Mouse (Mus musculus): ENCODE measurements around the gene 4430402I18Rik. TPM values are rescaled to one million over a fixed set of nuclear protein-coding genes. Genes with fewer than 3 reads are reported as not detected.

Gene 4430402I18Rik
- polyA plus RNA-seq, 1 experiment from 2014 or later, result 1.7 TPM

GRCm38 (mm10) chr19:28994870-28995269 is 27.3 kb upstream of the 4430402I18Rik start:
- WGBS, result 54% methylated on average over 7 of the region's 7 CpGs
- Histone ChIP-seq H3K4me3 (no peak overlapping the region), H3K36me3 (peaks cover 17% of the 10 kb centered on the region), H3K27ac (replicated peaks) (0 out of 2 replicates have a peak overlapping the region, but pooled peaks have one; percentile 59), H3K4me2 (no peak overlapping the region), H3K9me3 (no peaks in the 10 kb centered on the region), H3K4me1 (replicated peaks) (peaks cover 10% of the 10 kb centered on the region), H3K27me3 (no peaks in the 10 kb centered on the region), H3K9ac (no peak overlapping the region)
- peak; percentile 20; the same call in 1 of the 2 replicates for ATAC-seq (ENCODE audit: low FRiP score, low read depth)

- no peak for ATAC-seq (ENCODE audit: low FRiP score, low read depth)
- WGBS, result 76% methylated on average over 5 of the region's 5 CpGs
- Histone ChIP-seq H3K4me3 (peak overlapping the region; percentile 96), H3K27me3 (no peaks in the 10 kb centered on the region), H3K27ac (replicated peaks) (0 out of 2 replicates have a peak overlapping the region, but pooled peaks have one; percentile 90), H3K36me3 (peaks cover 6% of the 10 kb centered on the region; the same call in 1 of the 2 replicates), H3K9ac (peak overlapping the region; percentile 92; the same call in 1 of the 2 replicates), H3K4me1 (replicated peaks) (peaks cover 17% of the 10 kb centered on the region), H3K4me2 (peak overlapping the region; percentile 65), H3K9me3 (no peaks in the 10 kb centered on the region)
Measured at GRCm38 (mm10) chr19:28991391-28991790, 23.8 kb upstream of the 4430402I18Rik start.

- Histone ChIP-seq H3K27me3 (no peaks in the 10 kb centered on the region), H3K36me3 (0 out of 2 replicates have a peak, but pooled peaks cover under 1% of the 10 kb centered on the region), H3K4me3 (peak overlapping the region; percentile 96), H3K4me2 (peak overlapping the region; percentile 65), H3K9me3 (no peaks in the 10 kb centered on the region), H3K27ac (replicated peaks) (peak overlapping the region; percentile 90), H3K4me1 (replicated peaks) (peaks cover 17% of the 10 kb centered on the region), H3K9ac (peak overlapping the region; percentile 92)
- WGBS, result under 1% methylated on average over 41 of the region's 41 CpGs
- peak; percentile 65 for ATAC-seq (ENCODE audit: low FRiP score, low read depth)
Measured at GRCm38 (mm10) chr19:28990590-28991221, 23.1 kb upstream of the 4430402I18Rik start.

- peak within 1 kb of the TSS; percentile 96 for H3K4me3 ChIP-seq
- H3K36me3 ChIP-seq, result no peaks in the 10 kb centered on the region
- H3K4me2 ChIP-seq, result peak within 1 kb of the TSS; percentile 65
- under 1% methylated on average over 37 of the region's 37 CpGs for WGBS
- no peaks in the 10 kb centered on the region for H3K9me3 ChIP-seq
- H3K9ac ChIP-seq, result peak within 1 kb of the TSS; percentile 92
- H3K4me1 ChIP-seq (replicated peaks), result peaks cover 17% of the 10 kb centered on the region
- peak; percentile 96 for ATAC-seq (ENCODE audit: low FRiP score, low read depth)
- H3K27ac ChIP-seq (replicated peaks), result peak within 1 kb of the TSS; percentile 90
- H3K27me3 ChIP-seq, result no peaks in the 10 kb centered on the region
Measured at GRCm38 (mm10) chr19:28990194-28990589, 22.6 kb upstream of the 4430402I18Rik start, which contains the start of gene Cdc37l1. Gene Cdc37l1, plus strand, starts transcription at chr19:28990352.

GRCm38 (mm10) chr19:28989515-28989914 is 21.9 kb upstream of the 4430402I18Rik start:
- peak overlapping the region; percentile 96 for H3K4me3 ChIP-seq
- no peaks in the 10 kb centered on the region for H3K9me3 ChIP-seq
- peak overlapping the region; percentile 92; the same call in 1 of the 2 replicates for H3K9ac ChIP-seq
- WGBS, result 74% methylated on average over 8 of the region's 8 CpGs
- H3K36me3 ChIP-seq, result no peaks in the 10 kb centered on the region
- H3K4me2 ChIP-seq, result peak overlapping the region; percentile 65
- H3K27ac ChIP-seq (replicated peaks), result peak overlapping the region; percentile 90; the same call in 1 of the 2 replicates
- peaks cover 17% of the 10 kb centered on the region for H3K4me1 ChIP-seq (replicated peaks)
- ATAC-seq (ENCODE audit: low FRiP score, low read depth), result no peak
- H3K27me3 ChIP-seq, result no peaks in the 10 kb centered on the region

- Histone ChIP-seq H3K4me2 (no peak overlapping the region), H3K27ac (replicated peaks) (no peak overlapping the region), H3K4me3 (no peak overlapping the region), H3K4me1 (replicated peaks) (no peaks in the 10 kb centered on the region), H3K27me3 (no peaks in the 10 kb centered on the region), H3K9me3 (no peaks in the 10 kb centered on the region), H3K9ac (no peak overlapping the region), H3K36me3 (no peaks in the 10 kb centered on the region)
- 84% methylated on average over 7 of the region's 7 CpGs for WGBS
- no peak for ATAC-seq (ENCODE audit: low FRiP score, low read depth)
Measured at GRCm38 (mm10) chr19:28982617-28983016, 15.0 kb upstream of the 4430402I18Rik start.

GRCm38 (mm10) chr19:28974862-28975611 is 7.4 kb upstream of the 4430402I18Rik start:
- Histone ChIP-seq H3K27ac (replicated peaks) (no peak overlapping the region), H3K9ac (peak overlapping the region; percentile 42)

GRCm38 (mm10) chr19:28970251-28970650 is 2.7 kb upstream of the 4430402I18Rik start:
- 76% methylated on average over 11 of the region's 11 CpGs for WGBS
- no peaks in the 10 kb centered on the region for H3K9me3 ChIP-seq
- no peaks in the 10 kb centered on the region for H3K27me3 ChIP-seq
- peaks cover 19% of the 10 kb centered on the region for H3K4me1 ChIP-seq (replicated peaks)
- H3K36me3 ChIP-seq, result no peaks in the 10 kb centered on the region
- H3K4me2 ChIP-seq, result no peak overlapping the region
- H3K4me3 ChIP-seq, result no peak overlapping the region
- no peak overlapping the region for H3K27ac ChIP-seq (replicated peaks)
- no peak overlapping the region for H3K9ac ChIP-seq
- ATAC-seq (ENCODE audit: low FRiP score, low read depth), result no peak

More at GRCm38 (mm10) chr19:28974862-28975611, 7.4 kb upstream of the 4430402I18Rik start:
- peak; percentile 84 for ATAC-seq (ENCODE audit: low FRiP score, low read depth)
- H3K27me3 ChIP-seq, result 0 out of 2 replicates have a peak, but pooled peaks cover 2% of the 10 kb centered on the region
- H3K36me3 ChIP-seq, result no peaks in the 10 kb centered on the region
- H3K4me2 ChIP-seq, result peak overlapping the region; percentile 72
- no peaks in the 10 kb centered on the region for H3K9me3 ChIP-seq
- H3K4me1 ChIP-seq (replicated peaks), result peaks cover 8% of the 10 kb centered on the region; the same call in 1 of the 2 replicates
- H3K4me3 ChIP-seq, result peak overlapping the region; percentile 40
- WGBS, result 12% methylated on average over 35 of the region's 35 CpGs

GRCm38 (mm10) chr19:28969231-28969630 is 1.6 kb upstream of the 4430402I18Rik start:
- H3K9me3 ChIP-seq, result no peaks in the 10 kb centered on the region
- ATAC-seq (ENCODE audit: low FRiP score, low read depth), result no peak
- no peaks in the 10 kb centered on the region for H3K27me3 ChIP-seq
- H3K36me3 ChIP-seq, result no peaks in the 10 kb centered on the region
- peaks cover 24% of the 10 kb centered on the region for H3K4me1 ChIP-seq (replicated peaks)
- no peak overlapping the region for H3K27ac ChIP-seq (replicated peaks)
- H3K4me3 ChIP-seq, result no peak overlapping the region
- WGBS, result 90% methylated on average over 5 of the region's 5 CpGs
- H3K9ac ChIP-seq, result no peak overlapping the region
- no peak overlapping the region for H3K4me2 ChIP-seq

GRCm38 (mm10) chr19:28968178-28968577 is 578 bp upstream of the 4430402I18Rik start:
- Histone ChIP-seq H3K36me3 (no peaks in the 10 kb centered on the region), H3K9me3 (no peaks in the 10 kb centered on the region), H3K4me2 (0 out of 2 replicates have a peak overlapping the region, but pooled peaks have one; percentile 39), H3K9ac (no peak overlapping the region), H3K27me3 (no peaks in the 10 kb centered on the region), H3K4me1 (replicated peaks) (peaks cover 29% of the 10 kb centered on the region), H3K27ac (replicated peaks) (no peak overlapping the region), H3K4me3 (no peak overlapping the region)
- 72% methylated on average over 4 of the region's 4 CpGs for WGBS
- ATAC-seq (ENCODE audit: low FRiP score, low read depth), result no peak

GRCm38 (mm10) chr19:28964552-28964903 is 3.1 kb downstream of the 4430402I18Rik start:
- H3K27ac ChIP-seq (replicated peaks), result peak overlapping the region; percentile 91
- H3K9me3 ChIP-seq, result no peaks in the 10 kb centered on the region
- H3K4me1 ChIP-seq (replicated peaks), result peaks cover 29% of the 10 kb centered on the region
- peak overlapping the region; percentile 94 for H3K4me2 ChIP-seq
- WGBS, result 5% methylated on average over 16 of the region's 16 CpGs
- no peaks in the 10 kb centered on the region for H3K36me3 ChIP-seq
- H3K4me3 ChIP-seq, result peak overlapping the region; percentile 86
- peak overlapping the region; percentile 90 for H3K9ac ChIP-seq
- ATAC-seq (ENCODE audit: low FRiP score, low read depth), result peak; percentile 43
- no peaks in the 10 kb centered on the region for H3K27me3 ChIP-seq

Data from hindbrain, embryonic 15.5 days (tissue).